8 mouse cellular contexts compared by ENCODE assay signal in genomic region chr9:109055271-109056030, GRCm38 (mm10). TPM values are rescaled to one million over a fixed set of nuclear protein-coding genes. Genes with fewer than 3 reads are reported as not detected.
A peak's percentile ranks its signal among the peaks of the same experiment; 100 is the strongest.
DNase-seq lines count a peak whose midpoint lies in the region; ATAC-seq lines count a peak whose summit lies in the region.

No protein-coding gene starts in this region.

- H3K4me1 ChIP-seq in limb, embryonic 13.5 days: peaks cover 20% of the 10 kb centered on the region
- peaks cover 29% of the 10 kb centered on the region for H3K4me1 ChIP-seq in stomach, embryonic 15.5 days

- H3K27ac ChIP-seq in limb, embryonic 13.5 days: no peak overlapping the region
- H3K27ac ChIP-seq in stomach, embryonic 15.5 days: peak overlapping the region; percentile 81

- peaks cover 57% of the 10 kb centered on the region for H3K36me3 ChIP-seq in limb, embryonic 13.5 days
- H3K36me3 ChIP-seq in stomach, embryonic 15.5 days: peaks cover 35% of the 10 kb centered on the region

- H3K9me3 ChIP-seq in limb, embryonic 13.5 days: no peaks in the 10 kb centered on the region
- H3K9me3 ChIP-seq in stomach, embryonic 15.5 days: no peaks in the 10 kb centered on the region

- H3K9ac ChIP-seq in limb, embryonic 13.5 days: peak overlapping the region; percentile 53; the same call in 1 of the 2 replicates
- peak overlapping the region; percentile 16; the same call in 1 of the 2 replicates for H3K9ac ChIP-seq in stomach, embryonic 15.5 days

- ATAC-seq in limb, embryonic 13.5 days (ENCODE audit: low FRiP score, low read depth): no peak
- no peak for ATAC-seq in stomach, embryonic 15.5 days (ENCODE audit: insufficient read depth, low FRiP score, low read depth)

- H3K4me3 ChIP-seq in limb, embryonic 13.5 days: no peak overlapping the region
- H3K4me3 ChIP-seq in stomach, embryonic 15.5 days (replicated peaks): peak overlapping the region; percentile 29

- DNase-seq in frontal cortex, postnatal 36 days (ENCODE audit: low spot score in 2 of 2): peak; percentile 21 to 33
- no peak for DNase-seq in frontal cortex, postnatal 25 days (ENCODE audit: low spot score in 2 of 2)
- peak; percentile 35 for DNase-seq in testis, postnatal 10 days (ENCODE audit: low spot score)
- DNase-seq in testis, postnatal 14 days (ENCODE audit: low spot score): no peak
- DNase-seq in natural killer cell, adult 2 months (ENCODE audit: low spot score in 2 of 2): no peak
- no peak for DNase-seq in left cerebral cortex, adult 18-20 months (ENCODE audit: low spot score in 2 of 2)

- WGBS in limb, embryonic 13.5 days: 87% methylated on average over 12 of the region's 12 CpGs
- 89% methylated on average over 12 of the region's 12 CpGs for WGBS in stomach, embryonic 15.5 days

- H3K27me3 ChIP-seq in limb, embryonic 13.5 days: no peaks in the 10 kb centered on the region
- no peaks in the 10 kb centered on the region for H3K27me3 ChIP-seq in stomach, embryonic 15.5 days (replicated peaks)

- peak overlapping the region; percentile 46 for H3K4me2 ChIP-seq in limb, embryonic 13.5 days (replicated peaks)
- H3K4me2 ChIP-seq in stomach, embryonic 15.5 days: peak overlapping the region; percentile 52

RNA-seq across cellular contexts. Expression of gene Trex1, which starts 4.1 kb away (rescaled TPM):
- 9.0 and 11.8 TPM in 2 replicates for polyA plus RNA-seq in limb, embryonic 13.5 days (2015; fragmentation: Nextera tagmentation; extraction: Ambion mirVana)
- 12.7 and 14.4 TPM in 2 replicates for polyA plus RNA-seq in stomach, embryonic 15.5 days (2015; fragmentation: Nextera tagmentation; extraction: Ambion mirVana)
- total RNA-seq in left cerebral cortex, adult 18-20 months (2021): 10 to 100 TPM; 13.4 to 13.7 TPM

RNA-seq across cellular contexts. Expression of gene Shisa5, which starts 17.1 kb away (rescaled TPM):
- 84.1 and 87.1 TPM in 2 replicates for polyA plus RNA-seq in limb, embryonic 13.5 days (2015; fragmentation: Nextera tagmentation; extraction: Ambion mirVana)
- polyA plus RNA-seq in stomach, embryonic 15.5 days (2015; fragmentation: Nextera tagmentation; extraction: Ambion mirVana): 104 and 107 TPM in 2 replicates
- total RNA-seq in left cerebral cortex, adult 18-20 months (2021): 10 to 100 TPM; 72.8 to 82.3 TPM

RNA-seq across cellular contexts. Expression of gene Atrip, which starts 18.5 kb away (rescaled TPM):
- polyA plus RNA-seq in limb, embryonic 13.5 days (2015; fragmentation: Nextera tagmentation; extraction: Ambion mirVana): 29.0 and 31.1 TPM in 2 replicates
- polyA plus RNA-seq in stomach, embryonic 15.5 days (2015; fragmentation: Nextera tagmentation; extraction: Ambion mirVana): 24.7 and 26.1 TPM in 2 replicates
- 10 to 100 TPM; 25.3 to 29.7 TPM for total RNA-seq in left cerebral cortex, adult 18-20 months (2021)

RNA-seq across cellular contexts. Expression of gene Ccdc51, which starts 26.8 kb away (rescaled TPM):
- 13.4 and 14.2 TPM in 2 replicates for polyA plus RNA-seq in limb, embryonic 13.5 days (2015; fragmentation: Nextera tagmentation; extraction: Ambion mirVana)
- 14.7 and 16.3 TPM in 2 replicates for polyA plus RNA-seq in stomach, embryonic 15.5 days (2015; fragmentation: Nextera tagmentation; extraction: Ambion mirVana)
- 1 to 10 TPM; 8.1 to 8.7 TPM for total RNA-seq in left cerebral cortex, adult 18-20 months (2021)

RNA-seq across cellular contexts. Expression of gene Tma7, which starts 26.9 kb away (rescaled TPM):
- polyA plus RNA-seq in limb, embryonic 13.5 days (2015; fragmentation: Nextera tagmentation; extraction: Ambion mirVana): 711 TPM in 2 replicates
- polyA plus RNA-seq in stomach, embryonic 15.5 days (2015; fragmentation: Nextera tagmentation; extraction: Ambion mirVana): 586 and 587 TPM in 2 replicates
- 100 to 1,000 TPM; 308 to 319 TPM for total RNA-seq in left cerebral cortex, adult 18-20 months (2021)

Comparison
In these comparisons a context has a peak if more than half of its experiments do, and no peak if none do; other contexts are left out.
1. DNase-seq: peak in frontal cortex, postnatal 36 days (2 of 2) and testis, postnatal 10 days (single experiment); none in frontal cortex, postnatal 25 days (0 of 2), testis, postnatal 14 days (single experiment), natural killer cell, adult 2 months (0 of 2) and left cerebral cortex, adult 18-20 months (0 of 2).